Mouse (Mus musculus) neural tube, embryonic 11.5 days (tissue): ENCODE results near the gene Pcsk6. TPM values are rescaled to one million over a fixed set of nuclear protein-coding genes. Genes with fewer than 3 reads are reported as not detected.

Source experiments
- ATAC-seq: fragments of 200-750 bp; cut with Nextera tagmentation; 2 replicates; pipeline ENCODE4 v1.8.0; 2017; ENCODE audit warnings: moderate number of reproducible peaks, mild to moderate bottlenecking, moderate TSS enrichment, moderate library complexity; ENCODE audit not compliant: insufficient read depth, low FRiP score, low TSS enrichment
- DNase-seq: peaks from one replicate; pipeline ENCODE4 v3.0.0-alpha.2; 2015; ENCODE audit warnings: low spot score
- H3K27ac ChIP-seq: fragments of 300-500 bp; sonication (generic); 2 replicates; pipeline ENCODE4 v1.5.1; 2014; ENCODE audit warnings: low read depth, mild to moderate bottlenecking, low read length
- H3K27me3 ChIP-seq: fragments of 300-500 bp; sonication (generic); 2 replicates; pipeline ENCODE4 v1.6.1; 2014; ENCODE audit warnings: mild to moderate bottlenecking, low read length, mixed read lengths; ENCODE audit not compliant: control insufficient read depth, insufficient read depth
- H3K36me3 ChIP-seq: fragments of 300-500 bp; sonication (generic); 2 replicates; pipeline ENCODE4 v1.6.1; 2014; ENCODE audit warnings: mild to moderate bottlenecking, low read length, moderate library complexity, mixed read lengths; ENCODE audit not compliant: control insufficient read depth, insufficient read depth
- H3K4me1 ChIP-seq: fragments of 300-500 bp; sonication (generic); 2 replicates; pipeline ENCODE4 v1.6.1; 2014; ENCODE audit warnings: low read length, mixed read lengths; ENCODE audit not compliant: control insufficient read depth, insufficient read depth
- H3K4me2 ChIP-seq: fragments of 300-500 bp; sonication (generic); 2 replicates; pipeline ENCODE4 v1.6.1; 2014; ENCODE audit warnings: low read depth, mild to moderate bottlenecking, moderate library complexity
- H3K4me3 ChIP-seq: fragments of 300-500 bp; sonication (generic); 2 replicates; pipeline ENCODE4 v1.5.1; 2014; ENCODE audit warnings: low read depth, low read length
- H3K9ac ChIP-seq: fragments of 300-500 bp; sonication (generic); 2 replicates; pipeline ENCODE4 v1.6.1; 2014; ENCODE audit warnings: mild to moderate bottlenecking, low read length
- H3K9me3 ChIP-seq: fragments of 300-500 bp; sonication (generic); 2 replicates; pipeline ENCODE4 v1.6.1; 2016; ENCODE audit warnings: low read length; ENCODE audit not compliant: control insufficient read depth
- WGBS: fragments of 180-500 bp; shearing (Covaris S2); extraction: QIAGEN DNeasy Blood & Tissue Kit; methylation state at CpG from one replicate; pipeline ENCODE4 v1.1.7; 2014; 5-methylcytosine and 5-hydroxymethylcytosine counted together
- polyA plus RNA-seq: library from polyadenylated mRNA; unstranded; fragments of >200 nt; fragmentation: Nextera tagmentation; extraction: Ambion mirVana; gene quantifications from 2 replicates; pipeline ENCODE4 v1.2.1, GENCODE M21; 2014

Pcsk6 gene
- polyA plus RNA-seq, 1 experiment from 2014 or later: 2.7 TPM

DNA sequence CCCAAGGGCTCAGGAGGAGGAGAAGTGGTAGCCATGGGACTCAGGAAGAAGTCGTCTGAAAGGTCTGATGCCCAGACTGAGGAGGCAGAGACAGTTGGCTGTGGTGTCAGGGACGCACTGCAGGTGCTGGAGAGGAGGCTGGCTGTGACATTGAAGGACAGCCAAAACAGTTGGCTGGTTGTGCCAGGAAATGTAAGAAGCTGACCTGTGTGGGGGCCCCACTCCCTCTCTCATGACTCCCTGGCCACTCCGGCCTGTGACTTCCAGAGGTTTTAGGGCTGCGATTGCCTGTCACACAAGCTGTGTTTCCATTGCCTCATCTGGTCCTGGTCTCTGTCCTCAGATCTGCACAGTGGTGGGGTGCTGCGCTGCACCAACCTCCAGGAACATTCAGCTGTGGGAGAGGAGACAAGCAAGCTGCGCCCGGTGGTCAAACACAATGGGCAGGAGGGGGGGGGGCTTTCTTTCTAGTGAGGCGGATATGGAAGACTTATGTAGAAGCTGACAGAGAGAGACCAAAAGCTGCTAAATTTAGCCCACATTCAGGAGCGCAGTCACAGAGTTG lies 30.8 kb downstream of the Pcsk6 start:
- ATAC-seq: no peak
- Histone ChIP-seq H3K9ac (no peak overlapping the region), H3K4me3 (no peak overlapping the region), H3K4me1 (no peaks in the 10 kb centered on the region), H3K27me3 (no peaks in the 10 kb centered on the region), H3K4me2 (no peak overlapping the region), H3K36me3 (no peaks in the 10 kb centered on the region), H3K9me3 (no peaks in the 10 kb centered on the region), H3K27ac (no peak overlapping the region)
- DNase-seq: no peak
- WGBS: 70% methylated on average over 9 of the region's 9 CpGs

- 84% methylated on average over 10 of the region's 10 CpGs for WGBS
- H3K9ac ChIP-seq: no peak overlapping the region
- H3K4me1 ChIP-seq: no peaks in the 10 kb centered on the region
- no peak overlapping the region for H3K4me3 ChIP-seq
- H3K4me2 ChIP-seq: no peak overlapping the region
- H3K36me3 ChIP-seq: no peaks in the 10 kb centered on the region
- H3K9me3 ChIP-seq: no peaks in the 10 kb centered on the region
- no peak for ATAC-seq
- H3K27ac ChIP-seq: no peak overlapping the region
- DNase-seq: no peak
- no peaks in the 10 kb centered on the region for H3K27me3 ChIP-seq
Measured at GRCm38 (mm10) chr7:65893546-65893945, 32.0 kb downstream of the Pcsk6 start.

- H3K9ac ChIP-seq: no peak overlapping the region
- no peaks in the 10 kb centered on the region for H3K27me3 ChIP-seq
- H3K9me3 ChIP-seq: no peaks in the 10 kb centered on the region
- DNase-seq (no peak), ATAC-seq (no peak)
- no peak overlapping the region for H3K4me3 ChIP-seq
- H3K27ac ChIP-seq: no peak overlapping the region
- no peak overlapping the region for H3K4me2 ChIP-seq
- no peaks in the 10 kb centered on the region for H3K36me3 ChIP-seq
- WGBS: 87% methylated on average over 5 of the region's 5 CpGs
- H3K4me1 ChIP-seq: no peaks in the 10 kb centered on the region
Measured at GRCm38 (mm10) chr7:65895262-65895661, 33.7 kb downstream of the Pcsk6 start.

DNA sequence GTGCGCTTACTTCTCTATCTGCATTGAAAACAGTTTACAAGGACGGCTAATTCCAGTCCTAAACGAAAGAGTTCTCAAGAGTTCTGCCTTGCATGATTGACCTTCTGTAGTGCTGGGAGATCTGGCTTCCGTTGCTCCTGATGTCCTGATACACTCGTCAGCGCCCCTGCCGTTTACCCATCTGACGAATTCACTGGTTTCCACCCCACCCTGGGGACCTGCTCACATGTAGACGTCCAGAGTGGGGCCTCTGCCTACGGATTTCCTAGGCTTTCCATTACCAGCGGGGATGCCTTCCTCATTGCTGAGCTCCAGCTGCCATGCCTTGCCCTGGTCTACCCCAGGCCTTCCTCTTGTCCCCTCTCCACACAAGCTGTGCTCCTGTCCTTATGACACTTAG lies 39.7 kb downstream of the Pcsk6 start:
- no peaks in the 10 kb centered on the region for H3K36me3 ChIP-seq
- no peak overlapping the region for H3K4me2 ChIP-seq
- no peak overlapping the region for H3K9ac ChIP-seq
- H3K4me3 ChIP-seq: no peak overlapping the region
- H3K4me1 ChIP-seq: no peaks in the 10 kb centered on the region
- no peak overlapping the region for H3K27ac ChIP-seq
- no peaks in the 10 kb centered on the region for H3K9me3 ChIP-seq
- no peak for DNase-seq
- H3K27me3 ChIP-seq: no peaks in the 10 kb centered on the region
- WGBS: 84% methylated on average over 11 of the region's 11 CpGs
- no peak for ATAC-seq

DNA sequence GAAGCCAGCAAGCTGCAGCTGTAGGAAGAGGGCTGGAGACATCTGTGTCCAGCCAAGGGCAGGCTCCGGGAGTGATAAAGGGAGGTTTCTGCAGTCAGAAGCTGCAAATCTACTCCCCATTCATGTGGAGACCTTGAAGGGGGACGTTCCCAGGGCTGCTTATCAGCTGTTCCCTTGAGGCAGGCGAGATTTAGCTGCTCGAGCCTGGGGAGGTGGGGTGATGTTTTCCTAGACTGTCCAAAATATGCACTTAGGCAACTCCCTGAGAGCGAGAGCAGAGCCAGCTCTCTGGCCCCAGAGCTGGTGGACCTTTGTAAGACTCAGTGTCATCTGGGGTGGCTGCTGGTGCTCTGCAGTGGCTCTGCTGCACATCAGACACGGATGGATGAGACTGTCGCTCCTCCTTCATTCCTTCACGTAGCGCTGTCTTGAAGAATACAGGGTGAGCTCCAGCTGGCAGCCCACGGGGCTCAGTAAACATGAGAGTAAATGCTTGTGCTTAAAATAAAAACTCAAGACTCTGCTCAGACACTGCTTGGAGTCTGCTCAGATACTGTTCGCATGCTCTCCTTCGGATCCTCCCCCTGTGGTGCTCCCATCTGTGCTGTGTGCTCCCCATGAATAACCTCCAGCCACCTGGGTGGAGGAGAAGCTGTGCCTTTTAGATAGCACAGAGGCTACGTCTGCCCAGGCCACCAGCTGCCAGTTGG lies 41.1 kb downstream of the Pcsk6 start:
- H3K9me3 ChIP-seq: no peaks in the 10 kb centered on the region
- peak; percentile 11 for DNase-seq
- H3K4me2 ChIP-seq: no peak overlapping the region
- H3K36me3 ChIP-seq: no peaks in the 10 kb centered on the region
- no peak overlapping the region for H3K4me3 ChIP-seq
- H3K27ac ChIP-seq: no peak overlapping the region
- H3K27me3 ChIP-seq: no peaks in the 10 kb centered on the region
- WGBS: 52% methylated on average over 13 of the region's 13 CpGs
- H3K4me1 ChIP-seq: no peaks in the 10 kb centered on the region
- no peak overlapping the region for H3K9ac ChIP-seq
- ATAC-seq: no peak

GRCm38 (mm10) chr7:65903456-65903855 lies 41.9 kb downstream of the Pcsk6 start:
- Histone ChIP-seq H3K4me3 (no peak overlapping the region), H3K4me2 (no peak overlapping the region), H3K27me3 (no peaks in the 10 kb centered on the region), H3K9ac (no peak overlapping the region), H3K4me1 (no peaks in the 10 kb centered on the region), H3K27ac (no peak overlapping the region), H3K36me3 (no peaks in the 10 kb centered on the region), H3K9me3 (no peaks in the 10 kb centered on the region)
- WGBS: 83% methylated on average over 6 of the region's 6 CpGs
- DNase-seq (no peak), ATAC-seq (no peak)

DNA sequence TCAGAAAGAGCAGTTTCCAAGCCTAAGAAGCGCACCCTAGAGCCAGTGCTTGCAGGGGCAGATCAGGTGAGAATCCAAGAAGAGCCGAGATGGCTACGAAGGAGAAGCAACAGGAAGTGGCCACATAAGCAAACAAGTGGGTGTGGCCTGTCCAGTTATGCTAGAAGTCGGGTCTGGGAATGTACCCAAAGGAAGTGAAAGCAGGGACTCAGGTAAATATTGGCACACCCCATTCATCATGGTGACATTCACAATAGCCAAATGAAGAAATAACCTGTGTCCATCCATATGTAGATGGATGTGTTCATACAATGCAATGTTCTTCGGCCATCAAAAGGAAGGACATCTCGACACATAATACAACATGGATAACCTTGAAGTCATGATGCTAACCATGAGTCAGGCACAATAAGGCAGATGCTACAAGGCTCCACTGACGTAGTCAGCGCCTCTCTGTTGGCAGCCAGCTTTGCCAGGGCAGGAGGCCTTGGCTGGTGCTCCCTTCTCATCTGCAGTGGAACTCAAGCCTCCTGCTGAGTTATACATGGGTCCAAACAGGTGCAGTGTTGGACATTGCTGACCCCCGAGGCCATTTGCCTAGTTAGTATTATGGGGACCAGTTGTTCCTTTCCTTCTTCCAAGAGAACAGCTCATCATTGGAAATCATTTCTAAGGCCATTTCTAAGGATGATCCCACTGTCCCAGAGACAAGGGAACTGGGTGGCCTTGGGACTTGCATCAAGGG lies 45.2 kb downstream of the Pcsk6 start:
- Histone ChIP-seq H3K4me3 (no peak overlapping the region), H3K9ac (no peak overlapping the region), H3K4me2 (no peak overlapping the region), H3K36me3 (no peaks in the 10 kb centered on the region), H3K9me3 (no peaks in the 10 kb centered on the region), H3K27ac (no peak overlapping the region), H3K27me3 (no peaks in the 10 kb centered on the region), H3K4me1 (no peaks in the 10 kb centered on the region)
- 88% methylated on average over 9 of the region's 9 CpGs for WGBS
- DNase-seq (no peak), ATAC-seq (no peak)

GRCm38 (mm10) chr7:65909343-65910127 lies 48.0 kb downstream of the Pcsk6 start:
- H3K36me3 ChIP-seq: no peaks in the 10 kb centered on the region
- H3K27ac ChIP-seq: no peak overlapping the region
- WGBS: 91% methylated on average over 12 of the region's 12 CpGs
- H3K4me2 ChIP-seq: no peak overlapping the region
- no peaks in the 10 kb centered on the region for H3K9me3 ChIP-seq
- H3K27me3 ChIP-seq: no peaks in the 10 kb centered on the region
- H3K4me3 ChIP-seq: no peak overlapping the region
- H3K4me1 ChIP-seq: no peaks in the 10 kb centered on the region
- no peak overlapping the region for H3K9ac ChIP-seq
- no peak for ATAC-seq
- DNase-seq: no peak
